In genomic region chr11:39558287-39558686, GRCm38 (mm10) we compare ENCODE assay signal across 20 mouse cellular contexts.
DNase-seq lines count a peak whose midpoint lies in the region; ATAC-seq and TF ChIP-seq lines count a peak whose summit lies in the region.
"Had no signal": no experiment of that assay in that cellular context is flagged by ENCODE, and none has a peak within 500 bp of the region (broad histone marks: within the 10 kb centered on the region; RNA-seq: fewer than 3 reads in every experiment).

No protein-coding gene starts in this region.

- no peak overlapping the region for H3K4me3 ChIP-seq in midbrain, postnatal 0 days (ENCODE audit: low read depth, low read length)
- H3K4me3 ChIP-seq in midbrain, embryonic 11.5 days (ENCODE audit: low read depth, low read length) = no peak overlapping the region
- H3K4me3 ChIP-seq in hindbrain, embryonic 16.5 days (ENCODE audit: low read length) = no peak overlapping the region
- H3K4me3 ChIP-seq: forebrain, embryonic 12.5 days; heart, embryonic 10.5 days; left cerebral cortex, adult 2 months had no signal

- no peak overlapping the region for H3K9ac ChIP-seq in midbrain, postnatal 0 days (replicated peaks; ENCODE audit: low read length, poor library complexity, severe bottlenecking)
- H3K9ac ChIP-seq in midbrain, embryonic 11.5 days (ENCODE audit: low read length) = no peak overlapping the region
- no peak overlapping the region for H3K9ac ChIP-seq in hindbrain, embryonic 16.5 days (ENCODE audit: low read depth, low read length)
- H3K9ac ChIP-seq: forebrain, embryonic 12.5 days had no signal

- no peak overlapping the region for H3K4me2 ChIP-seq in midbrain, postnatal 0 days (ENCODE audit: low read depth, low read length, poor library complexity, severe bottlenecking)
- H3K4me2 ChIP-seq in midbrain, embryonic 11.5 days = no peak overlapping the region
- H3K4me2 ChIP-seq in hindbrain, embryonic 16.5 days (ENCODE audit: low read length) = no peak overlapping the region
- H3K4me2 ChIP-seq: forebrain, embryonic 12.5 days; liver, embryonic 11.5 days had no signal

- no peak for TF ChIP-seq CTCF in midbrain, postnatal 0 days (IDR thresholded peaks at IDR 0.05)

- no peaks in the 10 kb centered on the region for H3K27me3 ChIP-seq in midbrain, postnatal 0 days (ENCODE audit: insufficient read depth, low read length)
- H3K27me3 ChIP-seq in midbrain, embryonic 11.5 days (ENCODE audit: control insufficient read depth, insufficient read depth, low read length) = no peaks in the 10 kb centered on the region
- H3K27me3 ChIP-seq in hindbrain, embryonic 16.5 days (replicated peaks; ENCODE audit: control insufficient read depth, insufficient read depth, low read length) = no peaks in the 10 kb centered on the region
- H3K27me3 ChIP-seq: forebrain, embryonic 12.5 days had no signal

- no peaks in the 10 kb centered on the region for H3K36me3 ChIP-seq in midbrain, postnatal 0 days (ENCODE audit: insufficient read depth, low read length)
- H3K36me3 ChIP-seq in midbrain, embryonic 11.5 days (ENCODE audit: control insufficient read depth, insufficient read depth, low read length) = no peaks in the 10 kb centered on the region
- no peaks in the 10 kb centered on the region for H3K36me3 ChIP-seq in hindbrain, embryonic 16.5 days (ENCODE audit: control insufficient read depth, insufficient read depth, low read length)
- H3K36me3 ChIP-seq: forebrain, embryonic 12.5 days; heart, embryonic 10.5 days had no signal

- no peak overlapping the region for H3K27ac ChIP-seq in midbrain, postnatal 0 days (ENCODE audit: low read depth, low read length)
- no peak overlapping the region for H3K27ac ChIP-seq in midbrain, embryonic 11.5 days (ENCODE audit: low read depth, low read length)
- no peak overlapping the region for H3K27ac ChIP-seq in hindbrain, embryonic 16.5 days (ENCODE audit: low read depth, low read length)
- H3K27ac ChIP-seq: forebrain, embryonic 12.5 days; heart, embryonic 10.5 days; left cerebral cortex, adult 2 months had no signal

- no peaks in the 10 kb centered on the region for H3K9me3 ChIP-seq in midbrain, postnatal 0 days (ENCODE audit: low read length)
- no peaks in the 10 kb centered on the region for H3K9me3 ChIP-seq in midbrain, embryonic 11.5 days (ENCODE audit: control insufficient read depth, low read length)
- no peaks in the 10 kb centered on the region for H3K9me3 ChIP-seq in hindbrain, embryonic 16.5 days (ENCODE audit: control insufficient read depth, low read length)
- H3K9me3 ChIP-seq: forebrain, embryonic 12.5 days; heart, embryonic 10.5 days had no signal

- ATAC-seq in midbrain, postnatal 0 days (ENCODE audit: low FRiP score) = no peak
- no peak for ATAC-seq in midbrain, embryonic 11.5 days (ENCODE audit: low FRiP score)
- ATAC-seq in hindbrain, embryonic 16.5 days = peak; percentile 70; the same call in 1 of the 2 replicates

- DNase-seq in embryo, embryonic 11 days = peak; percentile 1
- DNase-seq in embryo, embryonic 10 days (ENCODE audit: low spot score) = no peak
- DNase-seq in midbrain, postnatal 0 days (ENCODE audit: low spot score) = peak; percentile 12
- DNase-seq in midbrain, embryonic 11.5 days (ENCODE audit: low spot score, missing footprints) = no peak
- peak; percentile 20 to 29 for DNase-seq in layer of hippocampus, postnatal 10 days (ENCODE audit: low spot score in 2 of 2)
- no peak for DNase-seq in lung, postnatal 14 days
- no peak for DNase-seq in kidney, adult 8-10 months
- DNase-seq: adrenal gland, adult 8-10 months; cerebellum, postnatal 25 days; heart, postnatal 10 days; kidney, adult 2 months; kidney, postnatal 14 days; lung, adult 18-20 months; lung, postnatal 36 days; right cerebral cortex, postnatal 25 days had no signal

- H3K4me1 ChIP-seq in midbrain, postnatal 0 days (ENCODE audit: insufficient read depth, low read length) = no peaks in the 10 kb centered on the region
- no peaks in the 10 kb centered on the region for H3K4me1 ChIP-seq in midbrain, embryonic 11.5 days (ENCODE audit: control insufficient read depth, insufficient read depth, low read length)
- no peaks in the 10 kb centered on the region for H3K4me1 ChIP-seq in hindbrain, embryonic 16.5 days (ENCODE audit: control insufficient read depth, insufficient read depth, low read depth, low read length)
- H3K4me1 ChIP-seq: forebrain, embryonic 12.5 days; heart, embryonic 10.5 days had no signal

- 50% methylated on average over 3 of the region's 3 CpGs for WGBS in midbrain, postnatal 0 days
- 62% methylated on average over 3 of the region's 3 CpGs for WGBS in midbrain, embryonic 11.5 days
- WGBS in hindbrain, embryonic 16.5 days = 29% methylated on average over 3 of the region's 3 CpGs

Comparison
In these comparisons a context has a peak if more than half of its experiments do, and no peak if none do; other contexts are left out.
1. DNase-seq: peak in embryo, embryonic 11 days (single experiment), midbrain, postnatal 0 days (single experiment) and layer of hippocampus, postnatal 10 days (2 of 2); none in embryo, embryonic 10 days (single experiment), midbrain, embryonic 11.5 days (single experiment), lung, postnatal 14 days (single experiment) and kidney, adult 8-10 months (0 of 2).